8 mouse cellular contexts compared by ENCODE assay signal in genomic region chr15:81448463-81448862, GRCm38 (mm10). TPM values are rescaled to one million over a fixed set of nuclear protein-coding genes. Genes with fewer than 3 reads are reported as not detected.
DNase-seq lines count a peak whose midpoint lies in the region; TF ChIP-seq lines count a peak whose summit lies in the region.

No protein-coding gene starts in this region.

- 39% methylated on average over 3 of the region's 3 CpGs for WGBS in lung, adult 2 months

- DNase-seq in urinary bladder, postnatal 25 days (ENCODE audit: low spot score): peak; percentile 52
- DNase-seq in urinary bladder, adult 2 months (ENCODE audit: low spot score): no peak
- peak; percentile 57 for DNase-seq in c-Kit-positive CD71-positive TER-119-negative erythroid progenitor cells, embryonic 14.5 days (ENCODE audit: low read depth)
- peak; percentile 83 for DNase-seq in forelimb bud, embryonic 11.5 days (ENCODE audit: low read depth, low spot score)
- DNase-seq in kidney, postnatal 10 days: peak; percentile 69
- peak; percentile 21 for DNase-seq in lung, adult 2 months
- DNase-seq in retina, embryonic 14.5 days (ENCODE audit: low spot score): peak; percentile 89
- DNase-seq in yolk sac, embryonic 10.5 days (ENCODE audit: low spot score): peak; percentile 55

- peak; percentile 32; the same call in 1 of the 2 replicates for TF ChIP-seq CTCF in lung, adult 2 months (IDR thresholded peaks at IDR 0.05; ENCODE audit: insufficient read depth, low read length)

- H3K4me3 ChIP-seq in lung, adult 2 months (replicated peaks; ENCODE audit: extremely low read depth, low read depth, low read length): no peak overlapping the region

- no peaks in the 10 kb centered on the region for H3K4me1 ChIP-seq in lung, adult 2 months (ENCODE audit: control insufficient read depth, insufficient read depth, low read length)

- no peak for TF ChIP-seq POLR2A in lung, adult 2 months (IDR thresholded peaks at IDR 0.05; ENCODE audit: borderline replicate concordance, extremely low read depth, low read depth, low read length)

RNA-seq across cellular contexts. Expression of gene Rbx1, which starts 17.6 kb away (rescaled TPM):
- 152 and 157 TPM in 2 replicates for polyA plus RNA-seq in urinary bladder, adult 2 months (2012; rRNA removed)
- 55.5 and 85.0 TPM in 2 replicates for polyA plus RNA-seq in lung, adult 2 months (2012; rRNA removed)

RNA-seq across cellular contexts. Expression of gene Dnajb7, which starts 40.4 kb away (rescaled TPM):
- 0.04 TPM in 1 of 2 replicates, not detected in the other for polyA plus RNA-seq in urinary bladder, adult 2 months (2012; rRNA removed)
- polyA plus RNA-seq in lung, adult 2 months (2012; rRNA removed): not detected in 2 replicates

RNA-seq across cellular contexts. Expression of gene Xpnpep3, which starts 48.5 kb away (rescaled TPM):
- 8.1 and 8.2 TPM in 2 replicates for polyA plus RNA-seq in urinary bladder, adult 2 months (2012; rRNA removed)
- polyA plus RNA-seq in lung, adult 2 months (2012; rRNA removed): 6.8 and 7.2 TPM in 2 replicates

RNA-seq across cellular contexts. Expression of gene St13, which starts 48.6 kb away (rescaled TPM):
- polyA plus RNA-seq in urinary bladder, adult 2 months (2012; rRNA removed): 67.1 and 80.0 TPM in 2 replicates
- 16.4 and 16.9 TPM in 2 replicates for polyA plus RNA-seq in lung, adult 2 months (2012; rRNA removed)
